Mouse (Mus musculus) granulocyte monocyte progenitor cell, adult 5-6 weeks (primary cell): ENCODE measurements at regions not wholly inside any gene's neighbourhood (a gene's known extent, or its start where the extent isn't known, plus 50 kb on each side); places are given as distances from the start of the nearest gene placed in this dataset.

Experiments used
- ATAC-seq: replicated peaks from 2 replicates; pipeline ENCODE4 v1.8.0; 2016; ENCODE audit warnings: mild to moderate bottlenecking, moderate TSS enrichment, inconsistent platforms; ENCODE audit not compliant: poor library complexity, severe bottlenecking

GRCm38 (mm10) chr8:18328521-18328920 lies 649.5 kb downstream of the Defb40 start:
- no peak for ATAC-seq

- no peak for ATAC-seq
These were observed 661.6 kb downstream of the Defb40 start for GRCm38 (mm10) chr8:18316488-18316887.

GRCm38 (mm10) chr8:18311597-18311996 lies 666.5 kb downstream of the Defb40 start:
- no peak for ATAC-seq

- ATAC-seq, result no peak
These were observed 667.1 kb downstream of the Defb40 start for GRCm38 (mm10) chr8:18310927-18311326.

- no peak for ATAC-seq
These were observed 690.4 kb downstream of the Defb40 start for GRCm38 (mm10) chr8:18287536-18288237.

GRCm38 (mm10) chr8:18279932-18280331 lies 698.1 kb downstream of the Defb40 start:
- no peak for ATAC-seq

- no peak for ATAC-seq
These were observed 709.8 kb downstream of the Defb40 start for GRCm38 (mm10) chr8:18268301-18268700.

GRCm38 (mm10) chr8:18258287-18258961 lies 719.6 kb downstream of the Defb40 start:
- no peak for ATAC-seq

GRCm38 (mm10) chr8:18246299-18246698 lies 731.8 kb downstream of the Defb40 start:
- ATAC-seq, result no peak

GRCm38 (mm10) chr8:18217599-18217998 lies 760.5 kb downstream of the Defb40 start:
- no peak for ATAC-seq

GRCm38 (mm10) chr8:18217192-18217591 lies 760.9 kb downstream of the Defb40 start:
- ATAC-seq, result no peak

- ATAC-seq, result no peak
These were observed 761.5 kb downstream of the Defb40 start for GRCm38 (mm10) chr8:18216516-18216915.

- ATAC-seq, result no peak
These were observed 768.0 kb downstream of the Defb40 start for GRCm38 (mm10) chr8:18210067-18210466.

GRCm38 (mm10) chr8:18208658-18209057 lies 769.4 kb downstream of the Defb40 start:
- no peak for ATAC-seq

- ATAC-seq, result no peak
These were observed 790.6 kb downstream of the Defb40 start for GRCm38 (mm10) chr8:18187486-18187885.

- no peak for ATAC-seq
These were observed 802.4 kb downstream of the Defb40 start for GRCm38 (mm10) chr8:18175544-18176092.

- no peak for ATAC-seq
These were observed 819.4 kb downstream of the Defb40 start for GRCm38 (mm10) chr8:18158619-18159018.

- no peak for ATAC-seq
These were observed 862.6 kb downstream of the Defb40 start for GRCm38 (mm10) chr8:18115333-18116044.

- ATAC-seq, result no peak
These were observed 864.8 kb downstream of the Defb40 start for GRCm38 (mm10) chr8:18113262-18113661.

GRCm38 (mm10) chr8:18109480-18109879 lies 868.6 kb downstream of the Defb40 start:
- no peak for ATAC-seq

GRCm38 (mm10) chr8:18106827-18107226 lies 871.2 kb downstream of the Defb40 start:
- no peak for ATAC-seq
